Mouse (Mus musculus): ENCODE measurements around the gene Ap4b1. TPM values are rescaled to one million over a fixed set of nuclear protein-coding genes. Genes with fewer than 3 reads are reported as not detected.
"Not testable (repeated sequence)": the region's sequence is repeated elsewhere in the genome, so short reads cannot be mapped to it uniquely, and the experiment has no call there.

Gene Ap4b1
- total RNA-seq, 2 experiments from 2014 or later, result 12.8 to 15.5 TPM

GRCm38 (mm10) chr3:103796389-103796788 lies 12.9 kb upstream of the Ap4b1 start:
- no peak for DNase-seq (ENCODE audit: low spot score in 2 of 2)

DNA sequence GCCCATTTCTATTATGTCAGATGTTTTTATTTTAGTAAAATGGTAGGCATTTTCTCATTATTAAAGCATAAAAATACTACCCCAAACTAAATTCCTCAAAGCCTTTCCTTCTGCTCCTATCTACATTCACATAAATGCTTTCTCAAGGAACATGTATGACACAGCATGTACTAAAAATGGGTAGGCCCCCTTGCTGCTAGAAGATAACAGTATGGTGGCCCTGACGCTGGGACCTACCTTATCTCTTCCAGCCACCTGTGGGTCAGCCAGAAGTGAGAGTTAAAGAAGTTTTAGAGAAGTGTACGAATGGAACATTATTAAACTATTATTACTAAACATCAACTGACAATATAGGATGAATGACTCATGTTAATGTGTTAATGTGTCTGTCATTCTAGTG lies 9.8 kb upstream of the Ap4b1 start:
- DNase-seq (ENCODE audit: low spot score in 2 of 2), result no peak

GRCm38 (mm10) chr3:103801631-103802531 lies 7.4 kb upstream of the Ap4b1 start:
- peak; percentile 29 to 65 for DNase-seq (ENCODE audit: low spot score in 2 of 2)

DNA sequence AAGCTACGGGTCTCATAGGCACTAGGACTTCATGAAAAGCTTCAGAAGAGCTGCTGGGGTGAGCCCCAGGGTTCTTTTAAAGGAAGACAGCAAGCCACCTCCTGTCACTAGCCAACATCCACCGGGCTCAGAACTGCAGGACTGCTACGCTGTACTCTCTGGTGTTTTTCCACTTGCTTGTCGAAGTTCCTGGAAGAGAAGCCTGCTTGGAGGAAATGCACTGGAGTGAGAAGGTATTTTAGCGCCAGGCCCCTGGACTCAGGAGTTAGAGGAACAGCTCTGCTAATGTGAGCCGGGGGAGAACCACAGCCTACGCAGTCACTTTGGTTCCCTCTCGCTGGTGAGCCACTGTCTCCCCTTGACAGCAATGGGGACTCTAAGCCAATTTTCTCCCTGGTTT lies 6.5 kb upstream of the Ap4b1 start:
- no peak for DNase-seq (ENCODE audit: low spot score in 2 of 2)

- DNase-seq (ENCODE audit: low spot score in 2 of 2), result no peak
These were observed 3.6 kb upstream of the Ap4b1 start for GRCm38 (mm10) chr3:103805671-103806070.

GRCm38 (mm10) chr3:103809799-103810150 lies 455 bp downstream of the Ap4b1 start:
- no peak for DNase-seq (ENCODE audit: low spot score in 2 of 2)

- DNase-seq (ENCODE audit: low spot score in 2 of 2), result no peak
These were observed 1.6 kb downstream of the Ap4b1 start for GRCm38 (mm10) chr3:103810967-103811366.

DNA sequence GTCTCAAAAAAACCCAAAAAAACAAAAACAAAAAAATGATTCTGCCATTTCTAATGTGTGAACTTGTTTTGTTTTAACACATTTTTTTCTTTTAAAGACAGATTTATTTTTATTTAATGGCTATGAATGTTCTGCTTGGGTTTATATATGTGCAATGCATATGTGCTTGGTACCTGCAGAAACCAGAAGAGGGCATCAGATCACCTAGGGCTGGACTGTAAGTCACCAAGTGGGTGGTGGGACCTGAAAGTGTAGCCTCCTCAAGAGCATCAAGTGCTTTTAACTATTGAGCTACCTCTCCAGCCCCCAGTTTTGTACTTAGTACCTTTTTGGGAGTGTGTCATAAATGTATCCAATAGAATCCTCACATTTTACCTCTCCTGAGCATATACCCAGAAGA lies 18.2 kb downstream of the Ap4b1 start:
- DNase-seq (ENCODE audit: low spot score in 2 of 2), result no peak

DNA sequence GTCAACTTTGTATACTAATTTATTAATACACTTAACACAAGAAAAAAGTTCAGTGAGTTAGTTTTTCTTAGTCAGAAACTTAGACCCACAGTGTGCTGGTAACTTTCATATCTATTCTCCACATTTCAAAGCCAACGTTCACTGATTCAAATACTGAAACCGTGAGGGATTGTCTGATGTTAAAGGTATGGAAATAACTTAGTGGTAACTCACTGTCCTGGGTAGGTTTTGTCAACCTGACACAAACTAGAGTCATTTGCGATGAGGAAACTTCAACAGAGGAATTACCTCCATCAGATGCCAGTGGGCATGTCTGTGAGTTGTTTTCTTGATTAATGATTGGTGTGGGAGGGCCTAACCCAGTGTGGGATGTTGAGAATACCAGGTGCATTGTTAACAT lies 19.7 kb downstream of the Ap4b1 start:
- no peak for DNase-seq (ENCODE audit: low spot score in 2 of 2)

- DNase-seq (ENCODE audit: low spot score in 2 of 2), result not testable (repeated sequence)
These were observed 21.4 kb downstream of the Ap4b1 start for GRCm38 (mm10) chr3:103830681-103831080.

DNA sequence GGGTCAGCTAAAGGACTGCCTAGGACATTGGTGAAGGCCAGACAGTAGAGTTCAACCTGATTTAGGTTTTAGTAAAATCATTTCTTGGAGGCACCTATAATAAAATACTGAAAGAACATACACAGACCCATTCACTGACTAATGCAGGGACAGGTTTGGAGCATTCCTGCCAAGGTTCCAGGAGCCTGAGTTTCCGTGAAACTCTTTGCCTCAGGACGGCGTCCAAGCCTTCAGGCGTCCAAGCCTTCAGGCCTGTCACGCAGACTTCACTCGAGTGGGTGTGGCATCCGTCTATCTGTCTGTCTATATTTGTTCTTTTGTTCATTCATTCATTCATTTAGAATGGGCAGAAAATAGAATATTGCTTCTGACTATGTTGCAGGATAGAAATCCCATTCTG lies 21.8 kb downstream of the Ap4b1 start:
- DNase-seq (ENCODE audit: low spot score in 2 of 2), result no peak

DNA sequence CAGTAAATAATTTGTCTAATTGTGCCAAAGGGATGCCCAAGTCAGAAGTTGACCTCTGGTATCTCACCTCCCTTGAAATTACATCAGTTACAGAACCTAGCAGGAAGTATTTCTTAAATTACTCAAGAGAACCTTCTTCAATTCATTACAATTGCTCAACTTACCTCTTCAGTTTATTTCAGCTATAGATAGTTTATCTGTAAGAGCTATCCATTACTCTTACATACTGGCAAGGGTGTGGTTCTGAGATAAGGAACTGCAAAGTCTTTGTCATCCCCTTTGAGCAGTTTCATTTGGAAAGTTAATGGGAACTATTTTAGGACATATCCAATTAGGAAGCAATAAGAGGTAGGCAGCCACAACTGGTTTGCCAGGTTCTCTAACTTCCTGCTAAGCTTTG lies 23.1 kb downstream of the Ap4b1 start, which contains the start of gene Bcl2l15:
TSS of gene Bcl2l15 (plus strand) at position 176 of the 400 bp plus-strand sequence.
- DNase-seq (ENCODE audit: low spot score in 2 of 2), result no peak

GRCm38 (mm10) chr3:103834001-103834400 lies 24.7 kb downstream of the Ap4b1 start:
- DNase-seq (ENCODE audit: low spot score in 2 of 2), result no peak

DNA sequence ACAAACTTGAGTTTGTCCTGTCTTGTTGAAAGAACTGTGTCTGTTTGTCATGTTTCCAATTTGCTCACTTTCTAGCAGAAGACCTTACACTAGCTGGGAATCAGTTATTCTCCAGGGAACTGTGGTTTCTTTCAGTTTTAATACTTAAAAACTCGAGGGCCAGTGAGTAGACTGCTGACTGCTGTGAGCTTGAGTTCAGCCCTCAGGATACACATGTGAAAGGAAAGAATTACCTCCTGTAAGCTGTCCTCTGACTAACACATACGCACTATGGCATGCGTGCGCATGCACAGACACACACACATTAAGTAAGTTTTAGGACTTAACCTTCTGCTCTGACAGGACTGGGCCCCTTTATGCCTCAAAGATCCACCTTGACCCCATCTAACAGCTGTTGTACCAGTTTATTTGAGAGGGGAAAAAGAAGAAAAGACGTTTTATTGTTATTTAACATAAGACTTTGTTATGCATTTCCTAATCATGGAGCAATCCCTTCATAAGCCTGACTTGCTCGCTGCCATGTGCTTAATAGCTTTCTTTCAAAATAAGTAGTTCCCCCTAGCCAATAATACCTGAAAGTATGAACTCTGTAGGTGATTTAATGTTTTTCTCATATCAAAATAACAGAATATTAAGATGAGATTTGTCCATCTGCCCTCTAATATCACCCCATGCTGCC lies 26.1 kb downstream of the Ap4b1 start:
- no peak for DNase-seq (ENCODE audit: low spot score in 2 of 2)

GRCm38 (mm10) chr3:103835951-103836310 lies 26.6 kb downstream of the Ap4b1 start:
- no peak for DNase-seq (ENCODE audit: low spot score in 2 of 2)

DNA sequence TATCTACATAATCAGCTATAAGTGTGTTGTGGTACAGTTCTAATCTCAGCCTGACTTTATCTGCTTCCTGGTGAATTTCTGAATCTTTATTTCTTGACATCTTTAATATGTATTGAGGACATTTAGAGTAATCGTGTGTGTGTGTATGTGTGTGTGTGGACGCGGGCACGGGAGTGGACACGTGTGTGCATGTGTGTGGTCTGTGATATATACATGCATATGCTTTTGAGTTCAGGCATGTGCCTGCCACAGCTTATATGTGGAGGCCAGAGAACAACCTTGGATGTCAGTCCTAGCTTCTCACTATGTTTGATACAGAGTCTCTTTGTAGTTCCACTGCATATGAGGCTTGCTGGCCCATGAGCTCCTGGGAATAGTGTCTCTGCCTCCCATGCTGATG lies 27.1 kb downstream of the Ap4b1 start:
- no peak for DNase-seq (ENCODE audit: low spot score in 2 of 2)

- DNase-seq (ENCODE audit: low spot score in 2 of 2), result no peak
These were observed 30.4 kb downstream of the Ap4b1 start for GRCm38 (mm10) chr3:103839711-103840110.

GRCm38 (mm10) chr3:103840195-103840594 lies 30.9 kb downstream of the Ap4b1 start:
- not testable (repeated sequence) for DNase-seq (ENCODE audit: low spot score in 2 of 2)

DNA sequence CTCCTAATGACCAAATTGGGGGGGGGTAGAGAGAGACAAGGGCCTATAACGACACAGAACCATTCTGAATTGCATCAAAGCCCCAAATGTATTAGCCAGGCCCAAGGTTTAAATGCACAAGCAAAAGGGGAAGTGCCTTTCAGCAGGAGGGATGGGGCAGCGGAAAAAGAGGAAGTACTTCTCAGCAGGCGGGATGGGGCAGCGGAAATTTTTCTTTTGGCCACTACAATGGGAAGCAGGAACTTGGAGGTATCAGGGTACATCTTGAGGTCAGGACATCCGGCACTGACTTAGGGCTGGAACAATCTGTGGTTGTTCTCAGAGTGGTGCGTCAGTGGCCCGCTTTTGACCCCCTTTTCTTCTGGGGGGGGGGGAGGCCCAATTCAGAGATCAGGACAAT lies 31.6 kb downstream of the Ap4b1 start:
- DNase-seq (ENCODE audit: low spot score in 2 of 2), result not testable (repeated sequence)

- DNase-seq (ENCODE audit: low spot score in 2 of 2), result no peak
These were observed 41.5 kb downstream of the Ap4b1 start for GRCm38 (mm10) chr3:103850644-103851363.

- DNase-seq (ENCODE audit: low spot score in 2 of 2), result no peak
These were observed 42.2 kb downstream of the Ap4b1 start for GRCm38 (mm10) chr3:103851481-103851880.

GRCm38 (mm10) chr3:103851882-103852281 lies 42.6 kb downstream of the Ap4b1 start:
- DNase-seq (ENCODE audit: low spot score in 2 of 2), result no peak
